Mouse (Mus musculus): Measurements from ENCODE around the gene Hagh. TPM values are rescaled to one million over a fixed set of nuclear protein-coding genes. Genes with fewer than 3 reads are reported as not detected.

The Hagh gene
- 305 and 325 TPM in 2 replicates for polyA plus RNA-seq (2021; fragmentation: Nextera tagmentation)
- long read RNA-seq, experiment 1, transcript Hagh-202 (9 exons, 1,191 nt): major isoform, 355 of 401 reads
- long read RNA-seq, experiment 1, partial matches to known transcripts: 15 of 401 reads
- long read RNA-seq, experiment 1, other reads (novel, unspliced or antisense): 29 of 401 reads
- long read RNA-seq, experiment 2, transcript Hagh-202 (9 exons, 1,191 nt): major isoform, 328 of 360 reads
- long read RNA-seq, experiment 2, partial matches to known transcripts: 3 of 360 reads
- long read RNA-seq, experiment 2, other reads (novel, unspliced or antisense): 29 of 360 reads

DNA sequence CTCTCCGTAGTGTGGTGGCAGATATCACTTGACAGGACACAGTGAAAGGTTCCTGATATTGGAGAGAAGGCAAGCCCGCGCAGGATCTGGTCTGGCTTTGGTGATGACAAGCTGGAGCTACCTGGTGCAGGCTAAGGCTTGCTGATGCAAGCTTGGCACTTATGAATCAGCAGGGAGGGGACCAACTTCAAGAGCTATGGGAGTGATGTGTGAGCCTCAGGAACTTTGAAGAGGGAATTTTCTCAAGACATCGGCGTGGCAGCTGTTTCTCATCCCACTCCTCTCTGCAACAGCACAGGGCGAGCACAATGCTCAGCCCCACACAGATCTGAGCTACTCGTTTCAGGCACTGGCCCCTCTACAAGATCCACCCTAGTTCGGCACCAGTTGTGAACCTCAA, at the start of gene Hagh:
Gene Hagh, plus strand, starts transcription at position 302 of the 400 bp plus-strand sequence.

DNA sequence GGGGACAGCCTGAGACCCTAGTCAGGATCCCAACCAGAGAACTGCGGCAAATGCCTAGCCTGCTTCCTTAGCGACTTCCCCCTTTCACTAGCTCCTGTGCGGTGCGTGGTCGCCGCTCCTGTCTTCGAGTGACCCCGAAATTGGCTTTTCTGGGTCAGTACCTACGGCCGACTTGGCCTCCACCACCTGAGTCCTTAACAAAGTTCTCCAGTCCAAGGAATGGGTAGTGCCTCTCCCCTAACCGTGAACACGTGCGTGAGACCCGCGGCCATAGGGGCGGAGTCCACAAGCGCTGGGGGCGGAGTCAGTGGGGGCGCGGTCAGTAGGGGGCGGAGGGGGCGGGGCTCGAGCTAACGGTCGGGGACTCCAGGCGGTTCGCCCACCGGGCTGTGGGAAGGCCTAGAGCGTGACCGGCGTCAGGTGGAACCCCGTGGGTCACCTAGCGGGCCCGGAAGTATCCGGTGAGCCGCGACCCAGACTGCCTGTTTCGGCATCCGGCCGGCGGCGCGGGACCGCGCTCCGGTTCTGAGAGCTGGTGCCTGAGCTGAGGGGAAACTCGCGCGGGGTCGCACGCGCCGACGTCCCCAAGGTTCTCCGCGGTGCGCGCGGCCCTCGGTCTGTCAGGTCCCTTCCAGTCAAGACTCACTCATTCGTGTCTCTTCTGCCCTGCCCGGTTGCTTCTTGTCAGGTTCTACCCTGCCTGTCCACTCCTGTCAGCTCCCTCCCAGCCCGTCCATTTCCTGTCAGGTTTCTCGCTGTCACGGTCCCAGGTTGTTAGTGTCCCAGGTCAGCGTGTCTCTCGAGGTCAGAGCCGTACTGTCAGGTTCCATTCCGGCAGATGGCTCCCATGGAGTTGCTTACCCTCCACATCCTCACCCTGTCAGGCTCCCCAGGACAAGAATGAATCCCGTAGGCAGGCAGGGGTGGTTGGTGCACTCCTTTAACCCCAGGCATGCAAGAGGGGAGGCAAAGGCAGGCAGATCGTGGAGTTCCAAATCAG, 35.7 kb upstream of the Hagh start, which contains the start of gene Meiob:
Gene Meiob, plus strand, starts transcription at position 338 of the 1,000 bp plus-strand sequence.

GRCm38 (mm10) chr17:24850065-24850772, 10.3 kb downstream of the Hagh start, which contains the start of gene Fahd1:
TSS of gene Fahd1 (minus strand) at chr17:24850364.

GRCm38 (mm10) chr17:24865776-24866175, 25.8 kb downstream of the Hagh start, which contains the start of gene Igfals:
TSS of gene Igfals (plus strand) at chr17:24865997.

DNA sequence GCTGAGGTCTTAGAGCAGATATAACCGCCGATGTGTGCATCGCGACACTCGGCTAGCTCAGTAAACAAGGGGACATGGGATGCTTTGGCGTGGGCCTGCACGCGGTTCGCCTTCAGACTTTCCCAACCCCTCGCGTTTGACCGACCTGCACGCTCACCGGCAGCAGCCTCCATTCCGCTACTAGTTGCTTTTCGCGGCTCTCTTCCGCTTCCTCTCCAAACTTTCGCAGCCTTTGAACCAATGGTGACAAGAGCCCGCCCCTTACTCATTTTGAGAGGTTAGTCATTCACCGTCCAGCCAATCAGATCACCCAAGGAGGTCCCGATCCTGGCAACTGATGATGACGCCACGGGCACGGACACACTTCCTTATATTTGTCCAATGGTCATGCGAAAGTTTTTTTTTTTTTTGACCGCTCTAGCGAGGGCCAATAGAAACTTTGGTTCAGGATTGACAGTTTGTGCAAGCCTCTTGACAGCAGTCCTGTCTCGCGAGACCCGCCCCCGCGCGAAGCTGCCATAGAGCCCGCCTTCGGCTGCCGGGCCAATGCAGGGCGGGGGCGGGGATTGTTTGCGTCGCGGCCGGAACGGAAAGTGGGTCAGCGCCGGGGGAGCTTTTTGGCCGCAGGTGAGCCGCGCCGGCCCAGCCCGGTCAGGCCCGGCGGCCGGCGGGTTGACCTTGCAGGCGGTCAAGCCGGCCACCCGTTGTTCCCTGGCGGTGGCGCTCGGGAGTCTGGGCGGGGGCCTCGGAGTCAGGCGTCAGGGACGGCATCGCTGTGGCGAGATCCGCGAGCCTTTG, 46.4 kb downstream of the Hagh start, which contains the start of the genes Nubp2 and Spsb3:
Gene Nubp2, minus strand, starts transcription at position 216 of the 798 bp plus-strand sequence.
Gene Spsb3, plus strand, starts transcription at position 510 of the 798 bp plus-strand sequence.

GRCm38 (mm10) chr17:24894995-24895547, 55.1 kb downstream of the Hagh start, which contains the start of the genes Eme2 and Mrps34:
TSS of gene Eme2 (minus strand) at chr17:24895087.
TSS of gene Mrps34 (plus strand) at chr17:24895116.

DNA sequence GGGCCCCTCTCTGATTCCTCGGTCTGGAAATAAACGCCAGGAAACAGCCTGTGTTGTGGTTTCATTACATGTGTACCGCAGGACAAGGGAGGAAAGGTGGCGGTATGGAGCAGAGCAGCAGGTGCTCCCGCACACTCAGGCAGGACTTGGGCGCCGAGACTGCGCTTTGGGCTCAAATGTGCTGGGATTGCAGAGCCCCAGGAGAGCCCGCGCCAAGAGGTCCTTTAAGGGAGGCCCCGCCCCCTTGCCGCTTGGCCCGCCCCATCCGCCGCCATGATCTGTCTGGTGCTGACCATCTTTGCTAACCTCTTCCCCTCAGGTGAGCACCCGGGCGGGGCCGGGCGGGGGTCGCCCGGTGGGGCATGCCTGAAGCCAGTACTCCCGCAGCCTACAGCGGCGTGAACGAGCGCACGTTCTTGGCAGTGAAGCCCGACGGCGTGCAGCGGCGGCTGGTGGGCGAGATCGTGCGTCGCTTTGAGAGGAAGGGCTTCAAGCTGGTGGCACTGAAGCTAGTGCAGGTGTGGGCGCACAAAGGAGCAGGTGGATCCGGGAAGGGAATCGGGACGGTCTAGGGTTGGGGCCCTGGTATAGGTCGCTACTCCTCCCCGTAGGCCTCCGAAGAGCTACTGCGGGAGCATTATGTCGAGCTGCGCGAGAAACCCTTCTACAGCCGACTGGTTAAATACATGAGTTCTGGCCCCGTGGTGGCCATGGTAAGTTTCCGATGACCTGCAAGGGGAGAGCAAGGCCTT, 56.5 kb downstream of the Hagh start, which contains the start of gene Nme3:
Gene Nme3, plus strand, starts transcription at position 260 of the 752 bp plus-strand sequence.

Other genes with a start within 250 kb of the Hagh start
- 85.0 and 101 TPM in 2 replicates for gene Tsc2, start 207.5 kb upstream of the Hagh start, polyA plus RNA-seq (2021; fragmentation: Nextera tagmentation)
- 6.2 and 6.5 TPM in 2 replicates for gene Nthl1, start 207.5 kb upstream of the Hagh start, polyA plus RNA-seq (2021; fragmentation: Nextera tagmentation)
- gene Slc9a3r2, start 189.8 kb upstream of the Hagh start, polyA plus RNA-seq (2021; fragmentation: Nextera tagmentation): 41.7 and 49.7 TPM in 2 replicates
- 1.2 TPM in 2 replicates for gene Npw, start 181.7 kb upstream of the Hagh start, polyA plus RNA-seq (2021; fragmentation: Nextera tagmentation)
- 0.99 and 1.2 TPM in 2 replicates for gene Zfp598, start 170.5 kb upstream of the Hagh start, polyA plus RNA-seq (2021; fragmentation: Nextera tagmentation)
- 304 and 365 TPM in 2 replicates for gene Syngr3, start 150.2 kb upstream of the Hagh start, polyA plus RNA-seq (2021; fragmentation: Nextera tagmentation)
- gene Gfer, start 144.0 kb upstream of the Hagh start, polyA plus RNA-seq (2021; fragmentation: Nextera tagmentation): 30.7 and 34.3 TPM in 2 replicates
- gene Noxo1, start 143.9 kb upstream of the Hagh start, polyA plus RNA-seq (2021; fragmentation: Nextera tagmentation): 0.87 and 0.93 TPM in 2 replicates
- gene Tbl3, start 132.5 kb upstream of the Hagh start, polyA plus RNA-seq (2021; fragmentation: Nextera tagmentation): 23.2 and 24.5 TPM in 2 replicates
- gene Rnf151, start 122.1 kb upstream of the Hagh start, polyA plus RNA-seq (2021; fragmentation: Nextera tagmentation): not detected in 2 replicates
- 1,412 and 1,765 TPM in 2 replicates for gene Rps2, start 122.0 kb upstream of the Hagh start, polyA plus RNA-seq (2021; fragmentation: Nextera tagmentation)
- 1,096 and 1,134 TPM in 2 replicates for gene Ndufb10, start 115.7 kb upstream of the Hagh start, polyA plus RNA-seq (2021; fragmentation: Nextera tagmentation)
- 0.50 TPM in 1 of 2 replicates, not detected in the other for gene Rpl3l, start 112.3 kb upstream of the Hagh start, polyA plus RNA-seq (2021; fragmentation: Nextera tagmentation)
- gene Msrb1, start 103.5 kb upstream of the Hagh start, polyA plus RNA-seq (2021; fragmentation: Nextera tagmentation): 9.1 and 9.3 TPM in 2 replicates
- gene Hs3st6, start 87.2 kb upstream of the Hagh start, polyA plus RNA-seq (2021; fragmentation: Nextera tagmentation): 0.54 and 0.67 TPM in 2 replicates
- gene Meiob, start 35.9 kb upstream of the Hagh start, polyA plus RNA-seq (2021; fragmentation: Nextera tagmentation): not detected in 2 replicates
- gene Fahd1, start 10.2 kb downstream of the Hagh start, polyA plus RNA-seq (2021; fragmentation: Nextera tagmentation): 25.1 and 25.5 TPM in 2 replicates
- 0.20 TPM in 1 of 2 replicates, not detected in the other for gene Igfals, start 25.9 kb downstream of the Hagh start, polyA plus RNA-seq (2021; fragmentation: Nextera tagmentation)
- 54.0 and 61.7 TPM in 2 replicates for gene Nubp2, start 46.2 kb downstream of the Hagh start, polyA plus RNA-seq (2021; fragmentation: Nextera tagmentation)
- gene Spsb3, start 46.5 kb downstream of the Hagh start, polyA plus RNA-seq (2021; fragmentation: Nextera tagmentation): 82.3 and 84.0 TPM in 2 replicates
- 15.7 and 16.4 TPM in 2 replicates for gene Eme2, start 54.9 kb downstream of the Hagh start, polyA plus RNA-seq (2021; fragmentation: Nextera tagmentation)
- gene Mrps34, start 55.0 kb downstream of the Hagh start, polyA plus RNA-seq (2021; fragmentation: Nextera tagmentation): 173 and 187 TPM in 2 replicates
- gene Nme3, start 56.4 kb downstream of the Hagh start, polyA plus RNA-seq (2021; fragmentation: Nextera tagmentation): 121 and 122 TPM in 2 replicates
- 52.4 and 55.8 TPM in 2 replicates for gene Mapk8ip3, start 96.8 kb downstream of the Hagh start, polyA plus RNA-seq (2021; fragmentation: Nextera tagmentation)
- 4.7 and 5.9 TPM in 2 replicates for gene Jpt2, start 120.5 kb downstream of the Hagh start, polyA plus RNA-seq (2021; fragmentation: Nextera tagmentation)
- gene Cramp1l, start 175.6 kb downstream of the Hagh start, polyA plus RNA-seq (2021; fragmentation: Nextera tagmentation): 6.2 and 7.0 TPM in 2 replicates
- 4.3 and 6.4 TPM in 2 replicates for gene Ift140, start 175.9 kb downstream of the Hagh start, polyA plus RNA-seq (2021; fragmentation: Nextera tagmentation)
- gene Tmem204, start 243.4 kb downstream of the Hagh start, polyA plus RNA-seq (2021; fragmentation: Nextera tagmentation): 15.0 and 15.1 TPM in 2 replicates